Mouse (Mus musculus) heart, embryonic 16.5 days (tissue): Measurements from ENCODE around the gene 0610010K14Rik. TPM values are rescaled to one million over a fixed set of nuclear protein-coding genes. Genes with fewer than 3 reads are reported as not detected.

Experiments
- ATAC-seq: fragments of 200-750 bp; cut with Nextera tagmentation; replicated peaks from 2 replicates; pipeline ENCODE4 v1.8.0; 2017; ENCODE audit warnings: moderate number of reproducible peaks; ENCODE audit not compliant: insufficient read depth, low FRiP score; ENCODE audit errors: extremely low read depth
- H3K27ac ChIP-seq: fragments of 300-500 bp; sonication (generic); 2 replicates; pipeline ENCODE4 v1.5.1; 2014; ENCODE audit warnings: mild to moderate bottlenecking, low read length, control low read depth, moderate library complexity
- H3K27me3 ChIP-seq: fragments of 300-500 bp; sonication (generic); 2 replicates; pipeline ENCODE4 v1.6.1; 2014; ENCODE audit warnings: low read length, mixed read lengths; ENCODE audit not compliant: control insufficient read depth, insufficient read depth
- H3K36me3 ChIP-seq: fragments of 300-500 bp; sonication (generic); 2 replicates; pipeline ENCODE4 v1.6.1; 2014; ENCODE audit not compliant: control insufficient read depth, insufficient read depth
- H3K4me1 ChIP-seq: fragments of 300-500 bp; sonication (generic); 2 replicates; pipeline ENCODE4 v1.6.1; 2014; ENCODE audit warnings: low read length, mixed read lengths; ENCODE audit not compliant: control insufficient read depth, insufficient read depth
- H3K4me2 ChIP-seq: fragments of 300-500 bp; sonication (generic); 2 replicates; pipeline ENCODE4 v1.6.1; 2014; ENCODE audit warnings: low read depth, mild to moderate bottlenecking, control low read depth, low read length
- H3K4me3 ChIP-seq: fragments of 300-500 bp; sonication (generic); 2 replicates; pipeline ENCODE4 v1.5.1; 2014; ENCODE audit warnings: mild to moderate bottlenecking, control low read depth, low read length
- H3K9ac ChIP-seq: fragments of 300-500 bp; sonication (generic); 2 replicates; pipeline ENCODE4 v1.6.1; 2014; ENCODE audit warnings: low read length, control low read depth
- H3K9me3 ChIP-seq: fragments of 300-500 bp; sonication (generic); replicated peaks from 2 replicates; pipeline ENCODE4 v1.6.1; 2016; ENCODE audit warnings: low read length; ENCODE audit not compliant: control insufficient read depth
- WGBS: fragments of 180-500 bp; shearing (Covaris S2); extraction: QIAGEN DNeasy Blood & Tissue Kit; methylation state at CpG from one replicate; pipeline ENCODE4 v1.1.7; 2014; 5-methylcytosine and 5-hydroxymethylcytosine counted together
- polyA plus RNA-seq: library from polyadenylated mRNA; unstranded; fragments of >200 nt; fragmentation: Nextera tagmentation; extraction: Ambion mirVana; gene quantifications from 2 replicates; pipeline ENCODE4 v1.2.1, GENCODE M21; 2015

0610010K14Rik gene
- 116 and 121 TPM in 2 replicates for polyA plus RNA-seq

DNA sequence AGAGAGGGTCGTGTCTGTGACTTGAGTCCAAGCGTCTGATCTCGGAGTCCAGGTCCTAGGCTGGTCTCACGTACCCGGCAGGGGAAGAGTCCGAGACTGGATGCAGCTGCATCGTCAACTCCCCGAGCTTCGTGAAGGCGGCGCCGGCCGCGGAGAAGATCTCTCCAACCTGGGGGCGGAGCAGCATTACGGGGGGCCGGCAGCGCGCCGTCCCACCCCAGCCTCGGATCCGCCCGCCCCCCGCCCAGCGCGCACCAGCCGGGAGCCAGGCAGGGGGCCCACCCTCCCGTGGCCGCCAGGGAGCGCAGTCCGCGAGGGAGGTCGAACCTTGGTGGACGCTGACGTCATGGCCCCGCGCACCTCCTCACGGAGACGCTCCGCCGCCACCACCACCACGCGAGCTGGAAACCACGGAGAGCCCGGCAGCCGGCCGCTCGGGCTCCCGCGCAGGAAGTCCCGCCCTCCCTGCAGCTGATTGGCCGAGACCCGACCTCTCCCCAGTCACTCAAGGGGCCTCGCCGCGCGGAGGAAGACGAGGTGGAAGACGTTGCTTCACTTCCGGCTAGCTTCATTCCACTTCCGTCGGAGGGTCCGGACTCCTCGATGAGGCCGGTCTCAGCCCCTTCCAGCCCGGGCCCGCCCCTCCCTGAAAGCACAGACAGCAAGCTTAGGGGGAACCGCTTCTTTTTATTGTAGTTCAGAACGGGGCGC is at the start of gene 0610010K14Rik:
0610010K14Rik (minus strand) TSS at position 458 of the 711 bp plus-strand sequence.
- H3K36me3 ChIP-seq, result peaks cover 10% of the 10 kb centered on the region; the same call in 1 of the 2 replicates
- H3K27ac ChIP-seq, result peak within 1 kb of the TSS; percentile 95
- H3K9ac ChIP-seq, result peak within 1 kb of the TSS; percentile 94
- under 1% methylated on average over 70 of the region's 70 CpGs for WGBS
- peak; percentile 94 for ATAC-seq
- no peaks in the 10 kb centered on the region for H3K27me3 ChIP-seq
- H3K4me1 ChIP-seq, result peaks cover 26% of the 10 kb centered on the region
- H3K9me3 ChIP-seq, result no peaks in the 10 kb centered on the region
- H3K4me2 ChIP-seq, result peak within 1 kb of the TSS; percentile 95
- peak within 1 kb of the TSS; percentile 98 for H3K4me3 ChIP-seq

DNA sequence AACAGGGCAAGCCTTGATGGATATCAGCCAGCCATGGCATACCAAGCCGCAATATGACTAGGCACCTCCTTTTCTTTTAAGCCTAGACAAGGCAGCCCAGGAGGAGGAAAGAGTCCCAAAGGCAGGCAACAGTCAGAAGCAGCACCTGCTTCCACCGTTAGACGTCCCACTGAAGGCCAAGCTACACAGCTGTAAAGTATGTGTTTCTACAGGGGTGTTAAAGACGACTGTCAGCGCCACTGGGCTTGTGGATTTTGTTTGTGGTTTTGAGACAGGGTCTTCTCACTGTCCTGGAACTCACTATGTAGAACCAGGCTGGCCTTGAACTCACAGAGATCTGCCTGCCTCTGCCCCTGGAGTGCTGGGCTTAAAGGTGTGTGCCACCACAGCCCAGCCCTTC is 48.0 kb upstream of the 0610010K14Rik start:
- Histone ChIP-seq H3K27me3 (no peaks in the 10 kb centered on the region), H3K4me1 (peaks cover 4% of the 10 kb centered on the region), H3K4me3 (no peak overlapping the region), H3K9ac (no peak overlapping the region), H3K4me2 (no peak overlapping the region), H3K36me3 (no peaks in the 10 kb centered on the region), H3K27ac (no peak overlapping the region), H3K9me3 (no peaks in the 10 kb centered on the region)
- 58% methylated on average over 5 of the region's 5 CpGs for WGBS
- ATAC-seq, result no peak

DNA sequence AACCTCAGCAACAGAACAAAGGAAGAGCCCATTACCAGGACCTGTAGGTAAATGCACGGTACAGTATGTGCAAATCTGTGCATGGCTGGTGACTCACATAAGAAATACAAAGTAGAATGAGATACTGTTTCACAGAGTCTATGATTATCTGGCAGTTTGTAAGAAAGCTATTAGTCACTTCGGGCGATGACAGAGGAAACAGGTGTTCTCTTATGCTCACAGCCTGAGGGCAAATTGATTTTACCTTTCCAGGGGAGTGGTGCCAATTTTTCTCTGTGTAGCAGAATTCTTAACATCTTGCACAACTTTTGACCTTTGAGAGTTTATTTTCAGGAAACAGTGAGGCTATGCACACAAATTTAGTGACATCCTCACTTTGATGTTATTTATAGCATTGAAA is 47.0 kb upstream of the 0610010K14Rik start:
- no peak for ATAC-seq
- 63% methylated on average over 3 of the region's 3 CpGs for WGBS
- no peak overlapping the region for H3K4me3 ChIP-seq
- no peaks in the 10 kb centered on the region for H3K9me3 ChIP-seq
- H3K4me2 ChIP-seq, result no peak overlapping the region
- no peaks in the 10 kb centered on the region for H3K27me3 ChIP-seq
- no peak overlapping the region for H3K9ac ChIP-seq
- peaks cover 7% of the 10 kb centered on the region for H3K4me1 ChIP-seq
- no peaks in the 10 kb centered on the region for H3K36me3 ChIP-seq
- H3K27ac ChIP-seq, result no peak overlapping the region

DNA sequence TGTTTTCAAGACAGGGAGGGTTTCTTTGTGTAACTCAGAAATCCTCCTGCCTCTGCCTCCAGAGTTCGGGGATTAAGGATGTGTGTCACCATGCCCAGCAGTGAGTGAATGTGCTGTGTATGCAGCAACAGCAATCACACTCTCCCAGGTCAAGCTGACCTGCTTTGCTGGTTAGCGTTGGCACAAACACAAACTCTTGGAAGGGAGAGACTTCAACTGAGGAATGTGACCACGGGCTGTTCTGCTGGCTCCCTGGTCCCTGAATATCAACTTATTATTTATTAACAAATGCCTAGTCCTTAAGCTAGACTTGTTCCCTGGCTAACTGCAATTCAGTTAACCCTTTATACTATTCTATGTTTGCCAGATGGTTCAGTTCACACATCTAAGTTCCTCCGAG is 46.0 kb upstream of the 0610010K14Rik start:
- Histone ChIP-seq H3K27me3 (no peaks in the 10 kb centered on the region), H3K4me2 (no peak overlapping the region), H3K4me1 (peaks cover 3% of the 10 kb centered on the region; the same call in 1 of the 2 replicates), H3K36me3 (no peaks in the 10 kb centered on the region), H3K9me3 (no peaks in the 10 kb centered on the region), H3K27ac (no peak overlapping the region), H3K9ac (no peak overlapping the region), H3K4me3 (no peak overlapping the region)
- 76% methylated on average over 4 of the region's 4 CpGs for WGBS
- ATAC-seq, result no peak

DNA sequence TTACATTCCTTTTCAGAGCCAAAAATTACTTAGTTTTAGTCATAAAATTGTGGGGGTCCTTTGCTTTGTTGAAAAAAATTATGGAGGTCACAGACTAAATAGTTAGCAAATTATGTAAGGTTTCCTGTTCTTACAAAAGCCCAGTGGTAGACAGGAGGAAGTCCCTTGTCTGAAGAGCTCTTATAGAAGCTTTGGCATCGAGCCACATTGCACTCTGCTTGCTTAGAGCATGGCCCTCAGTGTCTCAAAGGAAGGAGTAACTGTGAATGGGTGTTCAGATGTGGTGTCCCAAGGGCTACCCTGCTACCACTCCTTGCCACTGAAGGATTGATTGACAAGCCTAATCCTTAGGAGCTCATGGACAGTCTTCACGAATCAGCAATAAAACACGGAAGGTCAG is 42.7 kb upstream of the 0610010K14Rik start:
- Histone ChIP-seq H3K9me3 (no peaks in the 10 kb centered on the region), H3K27me3 (no peaks in the 10 kb centered on the region), H3K36me3 (no peaks in the 10 kb centered on the region), H3K4me3 (no peak overlapping the region), H3K4me2 (no peak overlapping the region), H3K4me1 (peaks cover 3% of the 10 kb centered on the region; the same call in 1 of the 2 replicates), H3K27ac (peak overlapping the region; percentile 41; the same call in 1 of the 2 replicates), H3K9ac (no peak overlapping the region)
- ATAC-seq, result no peak; the same call in 1 of the 2 replicates
- WGBS, result 54% methylated on average over 3 of the region's 3 CpGs

DNA sequence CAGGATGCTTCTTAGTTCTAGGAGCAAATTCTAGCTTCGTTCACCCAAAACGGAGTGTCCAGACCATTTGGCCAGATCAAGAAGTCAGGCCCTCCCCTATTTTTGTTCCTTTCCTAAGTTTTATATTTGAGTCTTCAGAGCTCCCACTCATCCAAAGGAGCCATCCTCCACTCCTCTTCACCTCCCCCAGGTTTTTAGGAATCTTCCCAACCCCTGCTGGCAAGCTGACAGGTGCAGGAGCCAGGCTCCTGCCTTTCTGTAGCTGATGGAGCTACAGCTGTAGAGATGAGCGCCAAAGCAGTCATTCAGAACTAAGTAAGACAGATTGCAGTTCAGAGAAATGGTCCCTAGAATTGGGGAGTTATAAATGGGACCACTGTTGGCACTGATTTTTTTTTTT is 41.2 kb upstream of the 0610010K14Rik start:
- no peak for ATAC-seq
- H3K4me3 ChIP-seq, result no peak overlapping the region
- H3K36me3 ChIP-seq, result no peaks in the 10 kb centered on the region
- no peaks in the 10 kb centered on the region for H3K27me3 ChIP-seq
- H3K4me2 ChIP-seq, result no peak overlapping the region
- H3K9me3 ChIP-seq, result no peaks in the 10 kb centered on the region
- 81% methylated on average over 3 of the region's 3 CpGs for WGBS
- H3K27ac ChIP-seq, result no peak overlapping the region
- H3K9ac ChIP-seq, result no peak overlapping the region
- H3K4me1 ChIP-seq, result peaks cover 3% of the 10 kb centered on the region; the same call in 1 of the 2 replicates

DNA sequence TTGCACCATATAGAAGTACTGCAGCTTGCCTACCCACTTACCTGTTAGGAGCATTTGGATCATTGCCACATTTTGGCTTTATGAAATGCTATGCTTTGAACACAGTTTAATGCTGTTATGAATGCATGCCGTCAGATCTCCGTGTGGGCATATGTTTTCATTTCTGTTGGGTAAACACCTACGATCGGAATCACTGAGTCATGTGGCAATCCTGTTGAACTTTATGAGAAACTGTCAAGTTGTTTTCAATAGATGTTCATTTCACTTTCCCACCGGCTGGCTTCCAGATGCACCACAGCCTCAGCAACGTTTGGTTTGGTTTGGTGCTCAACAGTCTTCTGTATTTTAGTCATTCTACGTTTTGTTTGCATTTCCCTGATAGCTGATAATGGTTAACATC is 33.9 kb upstream of the 0610010K14Rik start:
- no peaks in the 10 kb centered on the region; the same call in 1 of the 2 replicates for H3K4me1 ChIP-seq
- ATAC-seq, result no peak
- no peak overlapping the region for H3K4me2 ChIP-seq
- H3K27me3 ChIP-seq, result no peaks in the 10 kb centered on the region
- 81% methylated on average over 7 of the region's 7 CpGs for WGBS
- no peaks in the 10 kb centered on the region for H3K36me3 ChIP-seq
- H3K4me3 ChIP-seq, result no peak overlapping the region
- H3K9me3 ChIP-seq, result no peaks in the 10 kb centered on the region
- no peak overlapping the region for H3K27ac ChIP-seq
- H3K9ac ChIP-seq, result no peak overlapping the region

DNA sequence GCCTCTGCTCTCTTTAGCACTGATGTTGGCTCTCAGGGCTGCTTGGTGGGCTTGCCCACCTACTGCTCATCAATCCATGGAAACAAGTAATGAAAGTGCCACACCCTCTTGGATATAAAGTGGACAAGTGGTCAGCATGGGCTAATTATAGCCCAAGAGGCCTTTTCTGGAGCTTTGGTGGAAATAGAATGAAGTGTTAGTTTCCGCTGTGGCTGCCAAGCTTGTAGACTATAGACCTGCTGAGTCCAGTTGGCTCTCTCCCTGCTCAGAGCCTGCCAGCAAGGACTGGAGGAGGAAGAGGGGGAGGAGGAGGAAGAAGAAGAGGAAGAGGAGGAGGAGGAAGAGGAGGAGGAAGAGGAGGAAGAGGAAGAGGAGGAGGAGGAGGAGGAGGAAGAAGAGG is 28.7 kb upstream of the 0610010K14Rik start:
- Histone ChIP-seq H3K9ac (no peak overlapping the region), H3K36me3 (no peaks in the 10 kb centered on the region), H3K4me3 (no peak overlapping the region), H3K4me1 (peaks cover 11% of the 10 kb centered on the region), H3K4me2 (no peak overlapping the region), H3K27me3 (no peaks in the 10 kb centered on the region), H3K9me3 (no peaks in the 10 kb centered on the region), H3K27ac (peak overlapping the region; percentile 53)
- no peak for ATAC-seq
- 32% methylated on average over 1 of the region's 1 CpGs for WGBS

DNA sequence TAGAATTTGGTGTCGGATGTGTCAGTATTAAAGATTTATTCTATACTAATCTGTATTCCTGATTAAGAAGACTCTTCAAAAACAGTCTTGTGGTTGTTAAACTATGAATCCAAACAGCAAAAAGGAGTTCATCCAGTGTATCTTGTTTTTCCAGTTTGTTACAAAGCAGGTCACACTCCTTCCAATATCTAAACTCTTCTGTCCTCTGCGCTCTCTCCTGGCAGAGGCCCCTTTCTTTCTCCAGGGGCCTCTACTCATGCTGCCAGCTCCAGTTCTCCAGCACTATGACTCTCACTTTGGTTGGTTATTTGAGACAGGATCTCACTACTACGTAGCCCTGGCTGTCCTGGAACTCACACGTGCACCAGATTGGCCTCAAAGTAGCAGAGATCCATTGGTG is 28.1 kb upstream of the 0610010K14Rik start:
- 61% methylated on average over 4 of the region's 4 CpGs for WGBS

More for the DNA sequence above, 28.1 kb upstream of the 0610010K14Rik start:
- Histone ChIP-seq H3K27me3 (no peaks in the 10 kb centered on the region), H3K4me3 (no peak overlapping the region), H3K9me3 (no peaks in the 10 kb centered on the region), H3K4me2 (no peak overlapping the region), H3K9ac (no peak overlapping the region), H3K36me3 (no peaks in the 10 kb centered on the region), H3K4me1 (peaks cover 11% of the 10 kb centered on the region), H3K27ac (peak overlapping the region; percentile 53)
- no peak for ATAC-seq
